Mouse (Mus musculus) frontal cortex, adult (tissue): ENCODE measurements around the gene Emc9.

Source experiments
- ATAC-seq: cut with Nextera tagmentation; 2 replicates; pipeline ENCODE4 v1.9.2; 2017; ENCODE audit warnings: mild to moderate bottlenecking, moderate library complexity, mixed read lengths; ENCODE audit not compliant: low TSS enrichment

The Emc9 gene

GRCm38 (mm10) chr14:55584702-55585565, at the start of gene Emc9:
Gene Emc9, minus strand, starts transcription at chr14:55585302.
- ATAC-seq, result peak; percentile 74

- no peak for ATAC-seq
These were observed 44.2 kb upstream of the Emc9 start for GRCm38 (mm10) chr14:55629312-55629711.

- no peak for ATAC-seq
These were observed 43.1 kb upstream of the Emc9 start for GRCm38 (mm10) chr14:55628077-55628827.

GRCm38 (mm10) chr14:55618486-55619195, 33.5 kb upstream of the Emc9 start:
- no peak for ATAC-seq

- ATAC-seq, result peak; percentile 72; the same call in 1 of the 2 replicates
These were observed 32.7 kb upstream of the Emc9 start, which contains the start of gene Rec8 for GRCm38 (mm10) chr14:55617822-55618221. Gene Rec8, plus strand, starts transcription at chr14:55618037.

- ATAC-seq, result no peak
These were observed 31.7 kb upstream of the Emc9 start for GRCm38 (mm10) chr14:55616844-55617243.

- ATAC-seq, result no peak
These were observed 30.8 kb upstream of the Emc9 start for GRCm38 (mm10) chr14:55615876-55616275.

- ATAC-seq, result no peak
These were observed 29.6 kb upstream of the Emc9 start for GRCm38 (mm10) chr14:55614565-55615178.

- ATAC-seq, result no peak
These were observed 28.2 kb upstream of the Emc9 start for GRCm38 (mm10) chr14:55613346-55613745.

- no peak for ATAC-seq
These were observed 23.2 kb upstream of the Emc9 start for GRCm38 (mm10) chr14:55608339-55608738.

GRCm38 (mm10) chr14:55605743-55606459, 20.8 kb upstream of the Emc9 start:
- no peak for ATAC-seq

- no peak for ATAC-seq
These were observed 19.7 kb upstream of the Emc9 start for GRCm38 (mm10) chr14:55604823-55605222.

- ATAC-seq, result peak; percentile 96
These were observed 18.8 kb upstream of the Emc9 start for GRCm38 (mm10) chr14:55603633-55604576.

- no peak for ATAC-seq
These were observed 18.1 kb upstream of the Emc9 start, which contains the start of gene Irf9 for GRCm38 (mm10) chr14:55603271-55603632. Gene Irf9, plus strand, starts transcription at chr14:55603571.

GRCm38 (mm10) chr14:55598521-55599390, 13.7 kb upstream of the Emc9 start:
- no peak for ATAC-seq

- ATAC-seq, result no peak
These were observed 11.1 kb upstream of the Emc9 start for GRCm38 (mm10) chr14:55596036-55596690.

- ATAC-seq, result no peak
These were observed 7.1 kb upstream of the Emc9 start for GRCm38 (mm10) chr14:55592226-55592625.

GRCm38 (mm10) chr14:55591331-55591891, 6.3 kb upstream of the Emc9 start, which contains the start of gene Rnf31:
Gene Rnf31, plus strand, starts transcription at chr14:55591708.
- ATAC-seq, result peak; percentile 88
